Mouse (Mus musculus) neural tube, embryonic 14.5 days (tissue): ENCODE measurements around the gene Gpc6. TPM values are rescaled to one million over a fixed set of nuclear protein-coding genes. Genes with fewer than 3 reads are reported as not detected.

ENCODE experiments used
- ATAC-seq: fragments of 200-750 bp; cut with Nextera tagmentation; 2 replicates; pipeline ENCODE4 v1.8.0; 2017; ENCODE audit warnings: low read depth, mild to moderate bottlenecking, moderate TSS enrichment, moderate library complexity
- H3K27ac ChIP-seq: fragments of 300-500 bp; sonication (generic); 2 replicates; pipeline ENCODE4 v1.5.1; 2014; ENCODE audit warnings: low read depth, mild to moderate bottlenecking, control low read depth, low read length, moderate library complexity, mixed read lengths
- H3K27me3 ChIP-seq: fragments of 300-500 bp; sonication (generic); 2 replicates; pipeline ENCODE4 v1.6.1; 2014; ENCODE audit warnings: low read length; ENCODE audit not compliant: control insufficient read depth, insufficient read depth
- H3K36me3 ChIP-seq: fragments of 300-500 bp; sonication (generic); 2 replicates; pipeline ENCODE4 v1.6.1; 2014; ENCODE audit warnings: low read length, mixed read lengths; ENCODE audit not compliant: control insufficient read depth, insufficient read depth
- H3K4me1 ChIP-seq: fragments of 300-500 bp; sonication (generic); 2 replicates; pipeline ENCODE4 v1.6.1; 2014; ENCODE audit warnings: low read length; ENCODE audit not compliant: control insufficient read depth, insufficient read depth
- H3K4me2 ChIP-seq: fragments of 300-500 bp; sonication (generic); 2 replicates; pipeline ENCODE4 v1.6.1; 2014; ENCODE audit warnings: mild to moderate bottlenecking, low read depth, low read length, control low read depth
- H3K4me3 ChIP-seq: fragments of 300-500 bp; sonication (generic); 2 replicates; pipeline ENCODE4 v1.5.1; 2014; ENCODE audit warnings: low read depth, low read length, control low read depth, mixed read lengths
- H3K9ac ChIP-seq: fragments of 300-500 bp; sonication (generic); replicated peaks from 2 replicates; pipeline ENCODE4 v1.6.1; 2014; ENCODE audit warnings: low read depth, mild to moderate bottlenecking, control low read depth, low read length, mixed read lengths
- H3K9me3 ChIP-seq: fragments of 300-500 bp; sonication (generic); 2 replicates; pipeline ENCODE4 v1.6.1; 2016; ENCODE audit warnings: low read length; ENCODE audit not compliant: control insufficient read depth
- WGBS: fragments of 180-500 bp; shearing (Covaris S2); extraction: QIAGEN DNeasy Blood & Tissue Kit; methylation state at CpG from one replicate; pipeline ENCODE4 v1.1.7; 2014; 5-methylcytosine and 5-hydroxymethylcytosine counted together
- polyA plus RNA-seq: library from polyadenylated mRNA; unstranded; fragments of >200 nt; fragmentation: Nextera tagmentation; extraction: Ambion mirVana; gene quantifications from 2 replicates; pipeline ENCODE4 v1.2.1, GENCODE M21; 2014

Gene Gpc6
- polyA plus RNA-seq, 1 experiment from 2014 or later = 20.8 TPM

GRCm38 (mm10) chr14:117728741-117729140 is 803.6 kb downstream of the Gpc6 start:
- Histone ChIP-seq H3K4me2 (no peak overlapping the region), H3K9me3 (no peaks in the 10 kb centered on the region), H3K4me1 (no peaks in the 10 kb centered on the region), H3K27me3 (no peaks in the 10 kb centered on the region), H3K27ac (no peak overlapping the region), H3K4me3 (no peak overlapping the region), H3K36me3 (no peaks in the 10 kb centered on the region), H3K9ac (no peak overlapping the region)
- WGBS = 93% methylated on average over 2 of the region's 2 CpGs
- ATAC-seq = no peak

- no peaks in the 10 kb centered on the region for H3K27me3 ChIP-seq
- no peak overlapping the region for H3K4me2 ChIP-seq
- ATAC-seq = no peak
- H3K9ac ChIP-seq = no peak overlapping the region
- WGBS = 87% methylated on average over 7 of the region's 7 CpGs
- no peak overlapping the region for H3K27ac ChIP-seq
- no peaks in the 10 kb centered on the region for H3K4me1 ChIP-seq
- H3K9me3 ChIP-seq = no peaks in the 10 kb centered on the region
- no peak overlapping the region for H3K4me3 ChIP-seq
- no peaks in the 10 kb centered on the region for H3K36me3 ChIP-seq
Observed at GRCm38 (mm10) chr14:117755231-117755630, 830.1 kb downstream of the Gpc6 start.

DNA sequence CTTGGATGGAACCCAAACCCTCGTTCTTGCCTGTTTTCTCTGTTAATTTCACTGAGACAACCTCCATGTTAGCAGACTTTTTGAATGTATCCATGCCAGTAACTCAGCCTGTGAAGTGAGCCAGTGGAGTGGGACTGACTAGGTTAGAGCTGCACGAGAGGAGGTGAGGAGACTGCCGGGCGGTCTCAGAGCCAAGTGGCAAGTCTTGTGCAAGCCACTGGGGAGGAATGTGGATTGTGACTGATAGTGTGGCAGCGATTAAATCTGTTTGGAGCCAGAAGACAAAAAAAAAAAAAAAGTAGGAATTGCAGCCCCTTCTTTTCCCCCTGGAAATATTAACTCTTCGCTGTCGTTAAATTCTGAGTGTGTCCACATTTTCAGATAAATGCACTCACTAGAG is 831.4 kb downstream of the Gpc6 start:
- H3K36me3 ChIP-seq = no peaks in the 10 kb centered on the region
- no peak for ATAC-seq
- no peaks in the 10 kb centered on the region for H3K9me3 ChIP-seq
- no peak overlapping the region for H3K27ac ChIP-seq
- H3K4me1 ChIP-seq = no peaks in the 10 kb centered on the region
- no peak overlapping the region for H3K9ac ChIP-seq
- WGBS = 81% methylated on average over 7 of the region's 7 CpGs
- H3K4me3 ChIP-seq = no peak overlapping the region
- H3K4me2 ChIP-seq = no peak overlapping the region
- no peaks in the 10 kb centered on the region for H3K27me3 ChIP-seq

DNA sequence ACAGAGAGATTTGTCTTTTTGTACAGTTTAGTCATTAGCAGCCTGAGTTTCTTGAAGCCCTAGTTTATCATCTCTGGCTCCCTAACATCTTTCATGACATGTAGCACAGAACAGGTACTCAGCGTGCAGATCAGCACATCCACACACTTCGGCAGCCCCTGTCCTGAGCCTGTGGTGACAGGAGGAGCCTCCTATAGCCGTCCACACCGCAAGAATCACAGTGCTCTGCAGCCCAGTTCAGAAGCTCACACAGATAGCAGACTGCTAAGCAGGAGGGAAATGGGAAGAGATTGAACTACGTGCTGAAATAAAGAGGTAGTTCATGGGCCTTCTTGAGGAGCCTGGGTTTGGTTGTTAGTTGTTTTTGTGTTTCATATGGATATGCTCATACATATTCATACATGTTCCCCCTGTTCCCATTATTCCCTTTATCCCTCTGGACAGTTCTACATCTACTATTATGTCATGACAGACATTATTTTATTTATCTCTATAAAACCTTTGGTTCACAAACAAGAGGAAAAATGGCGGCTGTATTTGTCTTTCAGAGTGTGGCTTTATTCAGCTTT is 832.8 kb downstream of the Gpc6 start:
- Histone ChIP-seq H3K4me2 (no peak overlapping the region), H3K36me3 (no peaks in the 10 kb centered on the region), H3K9me3 (no peaks in the 10 kb centered on the region), H3K27ac (no peak overlapping the region), H3K4me3 (no peak overlapping the region), H3K27me3 (no peaks in the 10 kb centered on the region), H3K9ac (no peak overlapping the region), H3K4me1 (no peaks in the 10 kb centered on the region)
- WGBS = 47% methylated on average over 6 of the region's 6 CpGs
- ATAC-seq = no peak

DNA sequence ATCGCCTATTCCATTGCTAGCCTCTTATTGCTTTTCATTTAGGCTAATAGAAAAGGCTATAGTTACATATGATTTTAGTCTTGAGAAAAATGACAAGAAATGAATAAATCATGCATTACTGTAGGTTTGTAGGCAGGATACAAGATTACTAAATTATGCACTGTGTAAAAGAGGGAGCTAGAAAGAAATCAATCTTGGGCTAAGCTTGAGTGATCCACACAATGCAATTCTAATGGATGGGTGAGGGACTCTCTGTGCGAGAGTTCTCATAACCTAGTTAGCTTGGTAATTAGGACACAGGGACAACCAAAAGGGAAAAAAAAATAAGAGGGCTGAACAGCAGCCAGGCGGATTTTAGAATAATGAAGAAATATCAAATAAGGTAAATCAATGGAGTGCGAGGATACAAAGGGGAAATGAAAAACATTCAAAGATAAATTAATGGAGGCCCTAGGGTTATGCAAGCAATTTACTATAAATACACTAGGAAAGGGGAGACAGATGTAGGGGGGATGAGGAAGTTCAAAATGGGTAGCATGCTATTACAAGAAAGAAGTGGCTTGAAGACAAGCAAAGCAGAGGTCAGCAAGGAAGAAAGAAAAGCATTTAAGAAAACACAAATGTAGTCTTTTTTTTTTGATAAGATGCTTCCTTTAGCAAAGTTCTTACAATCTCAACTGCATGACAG is 835.9 kb downstream of the Gpc6 start:
- ATAC-seq = no peak
- Histone ChIP-seq H3K4me3 (no peak overlapping the region), H3K4me2 (no peak overlapping the region), H3K4me1 (no peaks in the 10 kb centered on the region), H3K27ac (no peak overlapping the region), H3K36me3 (no peaks in the 10 kb centered on the region), H3K9ac (no peak overlapping the region), H3K27me3 (no peaks in the 10 kb centered on the region), H3K9me3 (no peaks in the 10 kb centered on the region)
- 58% methylated on average over 4 of the region's 4 CpGs for WGBS

GRCm38 (mm10) chr14:117762934-117763333 is 837.8 kb downstream of the Gpc6 start:
- 34% methylated on average over 5 of the region's 5 CpGs for WGBS
- H3K4me2 ChIP-seq = no peak overlapping the region
- H3K9ac ChIP-seq = no peak overlapping the region
- no peak overlapping the region for H3K27ac ChIP-seq
- H3K36me3 ChIP-seq = no peaks in the 10 kb centered on the region
- H3K9me3 ChIP-seq = no peaks in the 10 kb centered on the region
- no peaks in the 10 kb centered on the region for H3K4me1 ChIP-seq
- no peak for ATAC-seq
- H3K4me3 ChIP-seq = no peak overlapping the region
- no peaks in the 10 kb centered on the region for H3K27me3 ChIP-seq

- no peak for ATAC-seq
Observed at GRCm38 (mm10) chr14:117767861-117768260, 842.7 kb downstream of the Gpc6 start.

DNA sequence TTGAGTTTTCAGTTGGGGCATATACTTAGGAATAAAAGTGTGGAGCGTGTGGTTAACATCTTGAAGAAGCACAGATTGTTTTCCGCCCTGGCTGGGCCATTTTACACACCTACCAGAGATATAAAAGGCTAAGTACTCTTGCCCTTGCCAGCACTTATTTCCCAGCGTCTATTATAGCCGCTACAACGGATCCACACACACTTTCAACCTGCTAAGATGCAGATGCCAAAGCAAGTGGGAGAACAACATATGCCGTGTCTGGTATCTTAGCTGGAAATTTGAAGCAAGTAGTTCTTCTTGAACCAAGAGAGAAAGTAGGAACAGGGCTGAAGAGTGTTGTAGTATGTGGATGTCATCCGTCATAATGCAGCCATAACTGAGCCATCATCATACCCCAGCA is 843.6 kb downstream of the Gpc6 start:
- Histone ChIP-seq H3K27ac (no peak overlapping the region), H3K36me3 (no peaks in the 10 kb centered on the region), H3K4me2 (no peak overlapping the region), H3K9me3 (no peaks in the 10 kb centered on the region), H3K4me1 (no peaks in the 10 kb centered on the region), H3K4me3 (no peak overlapping the region), H3K9ac (no peak overlapping the region), H3K27me3 (no peaks in the 10 kb centered on the region)
- 89% methylated on average over 7 of the region's 7 CpGs for WGBS
- ATAC-seq = no peak

More at GRCm38 (mm10) chr14:117767861-117768260, 842.7 kb downstream of the Gpc6 start:
- WGBS = 94% methylated on average over 4 of the region's 4 CpGs
- no peaks in the 10 kb centered on the region for H3K4me1 ChIP-seq
- no peak overlapping the region for H3K4me3 ChIP-seq
- H3K4me2 ChIP-seq = no peak overlapping the region
- no peak overlapping the region for H3K9ac ChIP-seq
- no peaks in the 10 kb centered on the region for H3K9me3 ChIP-seq
- H3K27me3 ChIP-seq = no peaks in the 10 kb centered on the region
- H3K36me3 ChIP-seq = no peaks in the 10 kb centered on the region
- H3K27ac ChIP-seq = no peak overlapping the region

DNA sequence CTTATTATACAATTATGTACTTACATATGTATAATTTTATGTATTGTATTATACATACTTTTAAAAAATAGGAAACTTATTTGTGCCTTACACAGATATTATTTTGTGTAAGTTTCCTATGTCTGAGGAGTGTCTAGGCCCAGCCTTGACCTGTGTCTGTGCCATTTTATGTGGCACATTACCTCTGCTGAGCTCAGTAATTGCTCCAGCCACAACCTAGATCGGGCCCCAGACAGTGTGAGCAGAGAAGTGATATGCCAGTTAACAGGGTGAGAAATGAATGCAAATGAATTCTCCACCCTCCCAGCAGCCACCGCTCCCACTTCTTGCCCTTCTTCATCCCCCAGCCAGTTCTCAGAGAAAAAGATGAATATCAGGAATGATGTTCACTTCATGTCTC is 848.3 kb downstream of the Gpc6 start:
- no peak overlapping the region for H3K4me2 ChIP-seq
- H3K36me3 ChIP-seq = no peaks in the 10 kb centered on the region
- H3K4me1 ChIP-seq = no peaks in the 10 kb centered on the region
- H3K27me3 ChIP-seq = no peaks in the 10 kb centered on the region
- 64% methylated on average over 2 of the region's 2 CpGs for WGBS
- H3K9me3 ChIP-seq = no peaks in the 10 kb centered on the region
- no peak overlapping the region for H3K4me3 ChIP-seq
- H3K27ac ChIP-seq = no peak overlapping the region
- no peak for ATAC-seq
- H3K9ac ChIP-seq = no peak overlapping the region
